Mouse (Mus musculus) ES-E14 (cell line): Measurements from ENCODE around the gene Rel. TPM values are rescaled to one million over a fixed set of nuclear protein-coding genes. Genes with fewer than 3 reads are reported as not detected.
A peak's percentile ranks its signal among the peaks of the same experiment; 100 is the strongest.

Experiments
- DNase-seq: peaks from one replicate; pipeline ENCODE4 v3.0.0-alpha.2; 2013; ENCODE audit warnings: low read depth, low spot score
- H3K27ac ChIP-seq: 2 replicates; pipeline ENCODE4 v1.5.1; 2012; ENCODE audit warnings: low read depth, mild to moderate bottlenecking, low read length, moderate library complexity, mixed read lengths; ENCODE audit not compliant: poor library complexity, insufficient read depth, severe bottlenecking
- H3K36me3 ChIP-seq: 2 replicates; pipeline ENCODE4 v1.6.1; 2012; ENCODE audit warnings: mild to moderate bottlenecking, low read length, moderate library complexity, mixed read lengths; ENCODE audit not compliant: control insufficient read depth, poor library complexity, insufficient read depth, severe bottlenecking
- H3K4me1 ChIP-seq, 2 experiments: fragments of 150-350 bp in 1 of 2; sonication (generic) in 1 of 2; 2 replicates each; pipeline ENCODE4 v1.6.1; 2012; ENCODE audit warnings: low read length in 2 of 2, mild to moderate bottlenecking in 1 of 2, mixed read lengths in 1 of 2; ENCODE audit not compliant: control insufficient read depth in 2 of 2, insufficient read depth in 2 of 2, poor library complexity in 1 of 2
- H3K4me3 ChIP-seq, 2 experiments: fragments of 150-350 bp in 1 of 2; sonication (generic) in 1 of 2; 2 replicates each; pipeline ENCODE4 v1.5.1; 2012; ENCODE audit warnings: low read length in 2 of 2, low read depth in 1 of 2, mild to moderate bottlenecking in 1 of 2, mixed read lengths in 1 of 2; ENCODE audit not compliant: insufficient read depth in 1 of 2, poor library complexity in 1 of 2, severe bottlenecking in 1 of 2
- H3K9ac ChIP-seq: 2 replicates; pipeline ENCODE4 v1.6.1; 2012; ENCODE audit warnings: low read depth, mild to moderate bottlenecking, low read length, mixed read lengths; ENCODE audit not compliant: poor library complexity, insufficient read depth, severe bottlenecking
- H3K9me3 ChIP-seq: fragments of 150-350 bp; sonication (generic); 2 replicates; pipeline ENCODE4 v1.6.1; 2012; ENCODE audit warnings: low read depth, mild to moderate bottlenecking, low read length; ENCODE audit not compliant: control insufficient read depth, insufficient read depth
- CHD2 ChIP-seq: IDR thresholded peaks from 2 replicates; pipeline ENCODE4 v1.6.1; 2014; ENCODE audit warnings: mild to moderate bottlenecking, low read depth, low read length, inconsistent platforms
- HCFC1 ChIP-seq: IDR thresholded peaks from 2 replicates; pipeline ENCODE4 v1.6.1; 2012; ENCODE audit warnings: low read length, inconsistent platforms, borderline replicate concordance; ENCODE audit not compliant: insufficient read depth
- MAFK ChIP-seq: IDR thresholded peaks from 2 replicates; pipeline ENCODE4 v1.6.1; 2014; ENCODE audit warnings: mild to moderate bottlenecking, low read depth, low read length, inconsistent platforms; ENCODE audit not compliant: insufficient read depth
- ZC3H11A ChIP-seq: IDR thresholded peaks from 2 replicates; pipeline ENCODE4 v1.6.1; 2012; ENCODE audit warnings: low read depth, mild to moderate bottlenecking, inconsistent platforms, low read length, borderline replicate concordance
- ZNF384 ChIP-seq: IDR thresholded peaks from 2 replicates; pipeline ENCODE4 v1.6.1; 2012; ENCODE audit warnings: low read depth, low read length, inconsistent platforms
- in situ Hi-C, 2 experiments: fragments of 600-800 bp; cut with MboI; formaldehyde crosslinking; loops; one replicate each; pipeline ENCODE4 v1.15.1; 2025; ENCODE audit warnings: low sequenced_read_pairs in 2 of 2, inconsistent platforms in 1 of 2; ENCODE audit not compliant: unreplicated experiment in 2 of 2
- total RNA-seq: library from RNA; depleted of rRNA; stranded (reverse); fragments of 300-350 nt; gene quantifications from 2 replicates; pipeline ENCODE4 v1.2.3, GENCODE M21; 2012; rRNA removed

Rel gene
- 0.63 and 0.71 TPM in 2 replicates for total RNA-seq

- no peak for TF ChIP-seq CHD2
- 0 out of 2 replicates have a peak, but pooled peaks have one; percentile 49 for TF ChIP-seq HCFC1
- no peak for TF ChIP-seq MAFK
- no peak for TF ChIP-seq ZC3H11A
- no peak for TF ChIP-seq ZNF384
- peak within 1 kb of the TSS; percentile 90 for H3K9ac ChIP-seq
- in situ Hi-C loops: no loop called here
- peak; percentile 59 for DNase-seq
- no peaks in the 10 kb centered on the region for H3K9me3 ChIP-seq
- peak within 1 kb of the TSS; percentile 93 to 94 for H3K4me3 ChIP-seq
- no peaks in the 10 kb centered on the region for H3K36me3 ChIP-seq
- H3K4me1 ChIP-seq: no peaks in the 10 kb centered on the region; a peak in 1 of 4 replicates
- peak within 1 kb of the TSS; percentile 77; the same call in 1 of the 2 replicates for H3K27ac ChIP-seq
Observed at GRCm38 (mm10) chr11:23770760-23771506, at the start of gene Rel. Gene Rel, minus strand, starts transcription at chr11:23770970.

GRCm38 (mm10) chr11:23818745-23819144, 48.0 kb upstream of the Rel start:
- no peak overlapping the region for H3K9ac ChIP-seq
- DNase-seq: no peak
- H3K36me3 ChIP-seq: no peaks in the 10 kb centered on the region
- TF ChIP-seq CHD2 (no peak), ZC3H11A (no peak)
- no peak overlapping the region for H3K27ac ChIP-seq
- in situ Hi-C loops: no loop called here
- no peaks in the 10 kb centered on the region for H3K9me3 ChIP-seq
- H3K4me3 ChIP-seq: no peak overlapping the region
- no peaks in the 10 kb centered on the region for H3K4me1 ChIP-seq

GRCm38 (mm10) chr11:23810741-23811140, 40.0 kb upstream of the Rel start:
- Histone ChIP-seq H3K4me1 (peaks cover 0 to 4% of the 10 kb centered on the region in 2 experiments; a peak in 1 of 4 replicates), H3K36me3 (no peaks in the 10 kb centered on the region), H3K9ac (no peak overlapping the region), H3K9me3 (no peaks in the 10 kb centered on the region), H3K4me3 (no peak overlapping the region), H3K27ac (no peak overlapping the region)
- no peak for DNase-seq
- TF ChIP-seq CHD2 (no peak), ZC3H11A (no peak), HCFC1 (no peak), ZNF384 (no peak), MAFK (no peak)
- in situ Hi-C loops: no loop called here

- no peak for TF ChIP-seq HCFC1
- TF ChIP-seq ZC3H11A: no peak
- TF ChIP-seq MAFK: no peak
- no peak for TF ChIP-seq CHD2
- no peak for TF ChIP-seq ZNF384
- H3K9me3 ChIP-seq: no peaks in the 10 kb centered on the region
- in situ Hi-C loops: no loop called here
- DNase-seq: no peak
- H3K36me3 ChIP-seq: no peaks in the 10 kb centered on the region
- peaks cover 8 to 12% of the 10 kb centered on the region in 2 experiments; a peak in 2 of 4 replicates for H3K4me1 ChIP-seq
- no peak overlapping the region for H3K27ac ChIP-seq
- no peak overlapping the region for H3K9ac ChIP-seq
- H3K4me3 ChIP-seq: no peak overlapping the region
Observed at GRCm38 (mm10) chr11:23805716-23806115, 34.9 kb upstream of the Rel start.
